Mouse (Mus musculus): ENCODE measurements around the gene Lrpprc. TPM values are rescaled to one million over a fixed set of nuclear protein-coding genes. Genes with fewer than 3 reads are reported as not detected.

Gene Lrpprc
- polyA plus RNA-seq, 1 experiment from 2014 or later = 36.2 TPM

DNA sequence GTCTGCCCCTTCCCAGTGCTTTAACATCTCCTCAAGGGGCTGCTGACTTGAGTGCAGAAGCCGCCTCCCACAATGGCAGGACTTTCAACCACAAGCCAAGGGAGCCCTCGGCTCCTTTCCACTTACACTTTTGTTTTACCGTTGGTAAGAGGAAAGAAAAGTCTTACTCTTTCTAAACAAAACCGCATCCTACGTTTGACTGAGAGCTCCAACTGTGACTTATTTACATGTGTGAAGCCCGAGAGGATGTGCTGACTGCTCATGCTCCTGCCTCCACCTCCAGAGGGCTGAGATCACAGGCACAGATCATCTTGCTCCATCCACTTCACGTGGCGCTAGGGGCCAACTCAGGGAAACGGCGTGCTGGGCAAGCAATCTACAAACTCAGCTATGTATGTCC lies 32.2 kb downstream of the Lrpprc start:
- ATAC-seq (ENCODE audit: insufficient number of reproducible peaks, low FRiP score, low TSS enrichment, low read depth) = no peak
- H3K9ac ChIP-seq = no peak overlapping the region
- H3K4me2 ChIP-seq = no peak overlapping the region
- H3K4me3 ChIP-seq = no peak overlapping the region
- H3K9me3 ChIP-seq = no peaks in the 10 kb centered on the region
- H3K27me3 ChIP-seq = no peaks in the 10 kb centered on the region
- no peak overlapping the region for H3K27ac ChIP-seq
- WGBS = 38% methylated on average over 10 of the region's 10 CpGs
- peaks cover 22% of the 10 kb centered on the region for H3K36me3 ChIP-seq
- no peaks in the 10 kb centered on the region for H3K4me1 ChIP-seq

DNA sequence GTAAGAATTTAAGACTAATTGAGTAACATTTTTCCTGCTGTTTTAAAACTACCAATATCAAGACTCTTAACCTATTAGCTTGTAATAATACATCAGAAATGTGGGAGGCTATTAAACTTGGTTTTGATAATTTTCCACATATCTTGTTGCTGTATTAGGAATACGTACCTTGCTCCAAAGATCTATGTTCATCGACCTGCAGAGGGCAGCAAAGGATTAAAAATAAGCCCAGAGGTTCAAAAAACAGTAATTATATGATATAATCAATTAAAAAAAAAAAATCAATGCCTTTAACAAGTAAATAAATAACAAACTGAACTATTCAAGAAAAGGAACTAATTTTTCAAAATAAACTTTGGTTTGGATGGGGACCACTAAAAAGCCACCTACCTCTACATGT lies 34.5 kb downstream of the Lrpprc start:
- 57% methylated on average over 2 of the region's 2 CpGs for WGBS

DNA sequence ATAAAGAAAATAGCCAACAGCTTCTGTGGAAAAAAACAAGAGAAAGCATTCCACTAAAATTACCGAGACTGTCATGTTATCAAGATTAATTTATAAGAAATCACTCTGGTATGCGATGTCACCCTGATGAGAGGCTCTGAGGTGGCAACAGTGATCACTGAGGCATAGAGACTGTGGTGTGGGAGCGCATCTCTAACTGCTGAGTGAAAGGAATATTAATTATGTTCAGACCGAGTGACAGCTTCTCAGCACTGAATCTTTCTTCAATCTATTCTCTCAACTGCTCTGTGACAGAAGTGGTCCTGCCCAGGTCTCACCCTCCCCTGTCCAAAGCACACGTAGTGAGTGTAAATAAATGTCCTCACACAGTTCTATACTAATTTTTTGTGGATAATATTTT lies 37.1 kb downstream of the Lrpprc start:
- 87% methylated on average over 5 of the region's 5 CpGs for WGBS
- Histone ChIP-seq H3K9me3 (no peaks in the 10 kb centered on the region), H3K9ac (no peak overlapping the region), H3K4me1 (no peaks in the 10 kb centered on the region), H3K27ac (no peak overlapping the region), H3K27me3 (no peaks in the 10 kb centered on the region), H3K4me2 (no peak overlapping the region), H3K36me3 (peaks cover 37% of the 10 kb centered on the region), H3K4me3 (no peak overlapping the region)
- ATAC-seq (ENCODE audit: insufficient number of reproducible peaks, low FRiP score, low TSS enrichment, low read depth) = no peak

More for the DNA sequence above, 34.5 kb downstream of the Lrpprc start:
- H3K4me3 ChIP-seq = no peak overlapping the region
- no peak overlapping the region for H3K27ac ChIP-seq
- H3K36me3 ChIP-seq = peaks cover 26% of the 10 kb centered on the region; the same call in 1 of the 2 replicates
- no peak for ATAC-seq (ENCODE audit: insufficient number of reproducible peaks, low FRiP score, low TSS enrichment, low read depth)
- no peak overlapping the region for H3K4me2 ChIP-seq
- no peak overlapping the region for H3K9ac ChIP-seq
- no peaks in the 10 kb centered on the region for H3K9me3 ChIP-seq
- H3K4me1 ChIP-seq = no peaks in the 10 kb centered on the region
- no peaks in the 10 kb centered on the region for H3K27me3 ChIP-seq

DNA sequence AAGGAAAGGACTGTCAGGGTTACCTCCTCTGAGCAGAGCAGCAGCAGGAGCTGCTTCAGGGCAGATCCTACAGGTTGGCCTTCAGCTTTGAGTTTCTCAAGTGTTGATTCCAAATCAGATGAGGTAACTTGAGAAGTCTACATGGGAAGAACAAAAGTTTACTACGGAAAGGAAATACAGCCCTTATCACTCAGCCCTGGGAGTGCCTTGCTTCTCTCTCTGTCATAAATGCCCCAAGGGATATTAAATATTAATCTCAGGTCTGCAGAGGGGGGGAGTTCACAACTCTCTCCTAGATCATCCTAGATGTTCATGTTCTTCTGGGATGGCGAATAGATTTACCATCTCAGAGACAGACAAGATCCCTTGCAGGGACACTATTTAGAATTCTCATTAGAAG lies 38.3 kb downstream of the Lrpprc start:
- Histone ChIP-seq H3K4me3 (no peak overlapping the region), H3K4me1 (no peaks in the 10 kb centered on the region), H3K36me3 (peaks cover 43% of the 10 kb centered on the region), H3K9me3 (no peaks in the 10 kb centered on the region), H3K27me3 (no peaks in the 10 kb centered on the region), H3K4me2 (no peak overlapping the region), H3K9ac (no peak overlapping the region), H3K27ac (no peak overlapping the region)
- 82% methylated on average over 2 of the region's 2 CpGs for WGBS
- ATAC-seq (ENCODE audit: insufficient number of reproducible peaks, low FRiP score, low TSS enrichment, low read depth) = no peak

DNA sequence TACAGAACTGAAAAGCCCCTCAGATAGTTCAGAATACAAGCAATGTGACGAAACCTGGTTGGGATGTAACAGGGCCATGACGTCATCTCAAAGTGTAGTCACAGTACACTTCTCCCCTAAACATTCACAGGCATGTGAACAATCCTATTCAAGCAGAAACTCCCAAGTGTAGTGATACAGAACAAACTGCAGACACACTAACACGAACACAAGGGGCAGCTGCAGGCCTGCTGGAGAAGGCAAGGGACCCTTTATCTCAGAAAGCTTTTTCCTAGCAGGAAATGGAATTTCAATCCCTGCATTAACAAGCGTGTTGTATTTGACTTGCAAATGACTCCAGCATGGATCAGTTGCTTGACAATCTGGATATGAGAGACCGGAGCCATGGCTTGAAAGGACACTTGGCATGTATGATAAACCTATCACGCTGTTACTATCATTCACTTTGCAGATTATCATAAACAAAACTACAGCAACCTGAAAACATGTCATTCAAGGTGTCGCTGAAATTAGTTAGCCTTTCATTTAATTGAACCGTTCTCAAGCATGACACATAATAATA lies 38.9 kb downstream of the Lrpprc start:
- no peak overlapping the region for H3K9ac ChIP-seq
- H3K36me3 ChIP-seq = peaks cover 43% of the 10 kb centered on the region
- 83% methylated on average over 8 of the region's 8 CpGs for WGBS
- H3K27me3 ChIP-seq = no peaks in the 10 kb centered on the region
- no peaks in the 10 kb centered on the region for H3K9me3 ChIP-seq
- no peak for ATAC-seq (ENCODE audit: insufficient number of reproducible peaks, low FRiP score, low TSS enrichment, low read depth)
- no peaks in the 10 kb centered on the region for H3K4me1 ChIP-seq
- no peak overlapping the region for H3K4me2 ChIP-seq
- H3K27ac ChIP-seq = no peak overlapping the region
- no peak overlapping the region for H3K4me3 ChIP-seq

DNA sequence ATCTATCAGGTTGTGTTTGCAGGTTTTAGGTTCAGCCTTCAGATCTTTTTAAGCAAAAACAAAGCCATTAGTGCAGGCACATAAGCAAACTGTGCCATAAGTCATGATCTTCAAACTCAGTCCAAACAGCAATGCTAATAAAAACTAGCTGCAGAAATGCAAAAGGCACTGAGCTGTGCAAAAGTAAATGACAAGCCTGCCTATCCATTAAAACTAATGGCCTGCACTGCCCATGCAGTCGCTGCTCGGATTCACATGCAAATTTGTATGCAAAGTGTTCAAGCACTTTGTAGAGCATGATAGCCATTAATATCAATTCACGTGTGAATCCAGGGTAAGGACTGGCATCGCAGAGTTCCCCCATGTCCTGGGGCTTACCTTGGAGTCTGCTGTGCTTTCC lies 40.5 kb downstream of the Lrpprc start:
- Histone ChIP-seq H3K27me3 (no peaks in the 10 kb centered on the region), H3K4me2 (no peak overlapping the region), H3K9me3 (no peaks in the 10 kb centered on the region), H3K27ac (no peak overlapping the region), H3K9ac (no peak overlapping the region), H3K4me1 (no peaks in the 10 kb centered on the region), H3K4me3 (no peak overlapping the region), H3K36me3 (peaks cover 43% of the 10 kb centered on the region)
- 84% methylated on average over 4 of the region's 4 CpGs for WGBS
- ATAC-seq (ENCODE audit: insufficient number of reproducible peaks, low FRiP score, low TSS enrichment, low read depth) = no peak

DNA sequence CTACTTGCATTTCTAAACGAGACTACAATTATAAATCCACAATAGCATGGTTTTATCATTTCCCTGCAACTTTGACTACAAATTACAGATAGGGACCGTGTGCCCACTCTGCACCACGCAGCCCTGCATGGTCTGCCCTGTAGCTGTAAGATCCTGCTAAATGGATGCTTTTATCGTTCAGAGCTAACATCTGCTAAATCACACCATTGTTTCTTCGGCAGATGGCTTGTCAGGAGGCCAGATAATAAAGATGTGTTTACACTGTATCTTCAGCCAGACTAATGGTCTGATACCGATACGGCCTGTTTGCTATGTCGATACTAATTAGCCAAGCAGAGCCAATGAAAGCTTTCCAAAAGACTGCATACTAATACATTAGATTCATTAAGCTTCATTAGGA lies 41.3 kb downstream of the Lrpprc start:
- Histone ChIP-seq H3K27ac (no peak overlapping the region), H3K4me3 (no peak overlapping the region), H3K4me2 (no peak overlapping the region), H3K9ac (no peak overlapping the region), H3K27me3 (no peaks in the 10 kb centered on the region), H3K4me1 (no peaks in the 10 kb centered on the region), H3K36me3 (peaks cover 43% of the 10 kb centered on the region), H3K9me3 (no peaks in the 10 kb centered on the region)
- ATAC-seq (ENCODE audit: insufficient number of reproducible peaks, low FRiP score, low TSS enrichment, low read depth) = no peak
- WGBS = 80% methylated on average over 8 of the region's 8 CpGs

DNA sequence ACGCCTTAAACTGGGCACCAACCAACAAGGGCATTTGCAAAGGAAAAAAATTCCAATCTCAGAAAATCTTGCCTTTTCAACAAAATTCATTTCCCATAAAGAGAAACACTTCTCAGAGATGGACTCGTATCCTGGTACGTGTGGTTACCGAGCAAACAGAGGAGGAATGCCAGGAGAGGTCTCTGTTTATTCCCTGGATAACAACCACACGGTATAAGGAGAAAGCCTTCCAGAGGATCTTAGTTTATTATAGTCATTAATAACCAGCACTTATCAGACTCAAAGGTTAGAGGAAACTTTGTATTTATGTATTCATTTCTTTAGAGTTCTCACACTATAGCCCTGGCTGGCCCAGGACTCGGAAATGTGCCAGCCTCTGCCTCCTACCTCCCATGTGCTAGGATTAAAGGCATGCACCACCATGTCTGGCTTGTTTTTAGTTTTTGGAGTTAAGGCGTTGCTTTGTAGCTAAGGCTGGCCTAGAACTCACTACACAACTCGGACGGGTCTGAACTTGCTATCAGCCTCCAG lies 42.4 kb downstream of the Lrpprc start:
- no peaks in the 10 kb centered on the region for H3K27me3 ChIP-seq
- 88% methylated on average over 9 of the region's 9 CpGs for WGBS
- peaks cover 38% of the 10 kb centered on the region for H3K36me3 ChIP-seq
- H3K4me3 ChIP-seq = no peak overlapping the region
- no peak for ATAC-seq (ENCODE audit: insufficient number of reproducible peaks, low FRiP score, low TSS enrichment, low read depth)
- H3K4me1 ChIP-seq = no peaks in the 10 kb centered on the region
- no peaks in the 10 kb centered on the region for H3K9me3 ChIP-seq
- no peak overlapping the region for H3K9ac ChIP-seq
- no peak overlapping the region for H3K27ac ChIP-seq
- no peak overlapping the region for H3K4me2 ChIP-seq

DNA sequence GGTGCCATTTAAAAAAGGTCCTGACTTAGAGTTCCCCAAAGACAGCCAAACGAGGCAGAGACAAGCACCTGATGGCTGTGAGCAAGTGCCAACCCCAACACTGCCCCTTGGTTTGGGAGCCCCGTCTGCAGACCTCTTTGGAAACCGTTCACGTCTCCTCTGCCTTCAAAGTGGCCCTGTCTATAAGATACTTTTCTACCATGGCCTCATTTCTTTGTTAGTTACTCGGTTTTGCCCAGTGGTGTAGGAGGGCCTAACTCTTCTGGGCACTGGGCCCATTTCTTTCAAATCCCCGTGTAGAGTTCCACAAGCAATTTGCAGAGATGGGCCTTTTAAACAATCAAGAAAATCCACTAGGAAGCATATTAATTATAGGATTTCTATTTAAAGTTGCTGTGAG lies 43.4 kb downstream of the Lrpprc start:
- no peaks in the 10 kb centered on the region for H3K4me1 ChIP-seq
- H3K9ac ChIP-seq = no peak overlapping the region
- H3K27ac ChIP-seq = no peak overlapping the region
- no peaks in the 10 kb centered on the region for H3K9me3 ChIP-seq
- no peak overlapping the region for H3K4me3 ChIP-seq
- no peak for ATAC-seq (ENCODE audit: insufficient number of reproducible peaks, low FRiP score, low TSS enrichment, low read depth)
- H3K4me2 ChIP-seq = no peak overlapping the region
- 69% methylated on average over 6 of the region's 6 CpGs for WGBS
- peaks cover 33% of the 10 kb centered on the region for H3K36me3 ChIP-seq
- H3K27me3 ChIP-seq = no peaks in the 10 kb centered on the region

DNA sequence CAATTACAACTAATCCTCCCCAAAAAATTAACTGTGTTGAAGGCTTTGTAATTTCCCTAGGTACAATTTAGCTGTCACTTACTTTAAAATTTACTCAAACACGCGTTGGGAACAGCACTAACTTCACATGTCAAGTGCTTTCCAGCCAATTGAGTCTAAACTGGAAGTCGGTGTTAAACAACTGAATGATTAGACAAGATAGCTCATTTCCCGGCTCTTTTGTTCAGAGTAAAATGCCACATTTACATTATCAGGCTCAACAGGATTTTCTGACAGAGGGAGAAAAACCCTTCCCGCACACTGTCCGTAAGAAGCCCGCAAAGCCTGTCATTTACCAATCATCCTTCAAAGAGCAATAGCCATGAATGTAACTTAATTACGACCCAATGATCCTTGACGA lies 45.6 kb downstream of the Lrpprc start:
- Histone ChIP-seq H3K4me1 (no peaks in the 10 kb centered on the region), H3K27ac (no peak overlapping the region), H3K27me3 (no peaks in the 10 kb centered on the region), H3K4me3 (no peak overlapping the region), H3K9ac (no peak overlapping the region), H3K36me3 (peaks cover 15% of the 10 kb centered on the region; the same call in 1 of the 2 replicates), H3K9me3 (no peaks in the 10 kb centered on the region), H3K4me2 (no peak overlapping the region)
- 75% methylated on average over 9 of the region's 9 CpGs for WGBS
- ATAC-seq (ENCODE audit: insufficient number of reproducible peaks, low FRiP score, low TSS enrichment, low read depth) = no peak

DNA sequence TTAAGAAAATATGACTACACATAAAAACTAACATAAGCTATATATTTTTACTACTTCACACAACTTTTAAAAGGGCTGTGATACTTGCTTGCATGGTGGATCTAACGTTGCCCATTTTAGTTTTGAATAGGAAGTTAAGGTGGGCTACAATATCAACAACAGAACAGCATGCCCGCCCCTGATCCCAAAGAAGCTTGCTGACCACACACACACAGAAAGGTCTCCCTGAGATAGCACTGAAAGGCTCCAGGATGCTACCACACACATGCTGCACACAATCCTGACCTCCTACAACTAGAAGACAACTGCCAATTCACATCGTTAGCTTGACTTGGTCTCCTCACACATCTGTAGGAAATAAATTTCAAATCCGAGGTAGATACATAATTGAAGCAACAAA lies 46.3 kb downstream of the Lrpprc start:
- WGBS = 78% methylated on average over 4 of the region's 4 CpGs
- Histone ChIP-seq H3K4me3 (no peak overlapping the region), H3K9me3 (no peaks in the 10 kb centered on the region), H3K4me2 (no peak overlapping the region), H3K27me3 (no peaks in the 10 kb centered on the region), H3K36me3 (peaks cover 10% of the 10 kb centered on the region; the same call in 1 of the 2 replicates), H3K4me1 (no peaks in the 10 kb centered on the region), H3K27ac (no peak overlapping the region), H3K9ac (no peak overlapping the region)
- ATAC-seq (ENCODE audit: insufficient number of reproducible peaks, low FRiP score, low TSS enrichment, low read depth) = no peak

DNA sequence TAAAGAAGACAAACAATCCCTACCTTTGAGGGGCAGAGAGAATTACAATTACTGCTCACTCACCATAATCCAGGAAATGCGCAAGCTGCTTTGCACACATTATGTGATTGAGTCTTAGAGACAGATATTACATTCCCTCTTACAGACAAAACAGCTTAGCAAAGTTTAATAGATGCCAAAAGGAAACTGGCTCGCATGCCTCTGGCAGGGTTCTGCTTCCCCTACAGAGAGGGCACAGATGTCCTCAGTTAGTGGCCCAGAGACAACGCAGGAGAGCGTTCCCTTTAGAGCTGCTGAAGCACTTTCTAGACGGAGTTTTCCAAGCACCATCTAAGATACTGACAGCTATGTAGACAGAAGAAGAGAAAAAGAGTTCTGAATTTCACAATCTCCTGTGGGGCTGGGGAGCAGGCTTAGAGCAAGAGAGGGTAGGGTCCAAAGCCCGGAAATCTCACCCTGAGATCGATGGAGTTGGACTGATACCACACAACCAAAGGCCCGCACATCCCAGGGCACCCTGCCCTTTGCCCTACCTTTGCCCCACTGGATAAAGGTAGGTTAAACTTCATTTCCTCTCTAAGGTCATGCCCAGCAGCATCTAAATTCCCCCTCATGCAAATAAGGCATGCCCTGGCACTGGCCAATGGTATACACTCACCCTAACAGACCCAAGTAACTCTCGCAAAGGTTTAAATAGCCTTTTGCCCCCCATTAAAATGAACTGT lies 52.4 kb downstream of the Lrpprc start:
- Histone ChIP-seq H3K4me2 (no peak overlapping the region), H3K4me3 (no peak overlapping the region), H3K27ac (no peak overlapping the region), H3K27me3 (no peaks in the 10 kb centered on the region), H3K4me1 (peaks cover 10% of the 10 kb centered on the region; the same call in 1 of the 2 replicates), H3K9ac (no peak overlapping the region), H3K9me3 (no peaks in the 10 kb centered on the region), H3K36me3 (no peaks in the 10 kb centered on the region)
- ATAC-seq (ENCODE audit: insufficient number of reproducible peaks, low FRiP score, low TSS enrichment, low read depth) = no peak
- 47% methylated on average over 9 of the region's 9 CpGs for WGBS
